Mouse (Mus musculus) brain, embryonic 18.5 days (tissue): Measurements from ENCODE around the gene Rraga.

Source experiments
- DNase-seq: peaks from one replicate; pipeline ENCODE4 v3.0.0-alpha.2; 2012; ENCODE audit warnings: low read depth, low spot score

Rraga gene

GRCm38 (mm10) chr4:86575283-86575983 is at the start of gene Rraga:
TSS of gene Rraga (plus strand) at chr4:86575668.
- DNase-seq, result peak; percentile 91

- DNase-seq, result no peak
Observed at GRCm38 (mm10) chr4:86527162-86528136, 48.0 kb upstream of the Rraga start.

GRCm38 (mm10) chr4:86529161-86529560 is 46.3 kb upstream of the Rraga start:
- DNase-seq, result no peak

- DNase-seq, result no peak
Observed at GRCm38 (mm10) chr4:86533406-86534090, 41.9 kb upstream of the Rraga start.

- no peak for DNase-seq
Observed at GRCm38 (mm10) chr4:86534091-86534481, 41.4 kb upstream of the Rraga start.

GRCm38 (mm10) chr4:86537972-86538371 is 37.5 kb upstream of the Rraga start:
- DNase-seq, result no peak

GRCm38 (mm10) chr4:86538936-86539335 is 36.5 kb upstream of the Rraga start:
- no peak for DNase-seq

GRCm38 (mm10) chr4:86541573-86541972 is 33.9 kb upstream of the Rraga start:
- DNase-seq, result no peak

- no peak for DNase-seq
Observed at GRCm38 (mm10) chr4:86543999-86544398, 31.5 kb upstream of the Rraga start.

GRCm38 (mm10) chr4:86545615-86546014 is 29.9 kb upstream of the Rraga start:
- DNase-seq, result peak; percentile 42

- DNase-seq, result no peak
Observed at GRCm38 (mm10) chr4:86548332-86548731, 27.1 kb upstream of the Rraga start.

- DNase-seq, result peak; percentile 36
Observed at GRCm38 (mm10) chr4:86555035-86555707, 20.3 kb upstream of the Rraga start.

- no peak for DNase-seq
Observed at GRCm38 (mm10) chr4:86557371-86557770, 18.1 kb upstream of the Rraga start.

GRCm38 (mm10) chr4:86558228-86558627 is 17.2 kb upstream of the Rraga start, which contains the start of gene Saxo1:
TSS of gene Saxo1 (minus strand) at chr4:86558328.
- DNase-seq, result no peak

- DNase-seq, result no peak
Observed at GRCm38 (mm10) chr4:86559006-86559405, 16.5 kb upstream of the Rraga start.

- no peak for DNase-seq
Observed at GRCm38 (mm10) chr4:86561061-86561460, 14.4 kb upstream of the Rraga start.

- peak; percentile 24 for DNase-seq
Observed at GRCm38 (mm10) chr4:86574939-86575282, 557 bp upstream of the Rraga start.

- DNase-seq, result peak; percentile 10
Observed at GRCm38 (mm10) chr4:86576120-86576541, 663 bp downstream of the Rraga start.

GRCm38 (mm10) chr4:86576630-86577225 is 1.3 kb downstream of the Rraga start:
- DNase-seq, result no peak

GRCm38 (mm10) chr4:86580056-86580455 is 4.6 kb downstream of the Rraga start:
- DNase-seq, result no peak

GRCm38 (mm10) chr4:86580591-86580990 is 5.1 kb downstream of the Rraga start:
- no peak for DNase-seq
